Mouse (Mus musculus) kidney, adult 18-20 months (tissue): Measurements from ENCODE around the gene Gm6034.
"Not testable (repeated sequence)": the region's sequence is repeated elsewhere in the genome, so short reads cannot be mapped to it uniquely, and the experiment has no call there.

Source experiments
- DNase-seq: peaks from one replicate; pipeline ENCODE4 v3.0.0; 2021

Gm6034 gene

GRCm38 (mm10) chr17:36042610-36043169, at the start of gene Gm6034, which contains the start of gene H2-T22:
Gene Gm6034 (plus strand): TSS chr17:36042961.
Gene H2-T22 (minus strand): TSS chr17:36042747.
- DNase-seq: peak; percentile 76

- peak; percentile 80 for DNase-seq
Observed at GRCm38 (mm10) chr17:35993675-35994074, 49.1 kb upstream of the Gm6034 start.

- peak; percentile 84 for DNase-seq
Observed at GRCm38 (mm10) chr17:35994175-35994878, 48.4 kb upstream of the Gm6034 start.

- DNase-seq: no peak
Observed at GRCm38 (mm10) chr17:35994879-35995240, 47.9 kb upstream of the Gm6034 start.

GRCm38 (mm10) chr17:35996949-35997348, 45.8 kb upstream of the Gm6034 start:
- peak; percentile 97 for DNase-seq

- DNase-seq: no peak
Observed at GRCm38 (mm10) chr17:35997713-35998510, 44.8 kb upstream of the Gm6034 start.

- DNase-seq: no peak
Observed at GRCm38 (mm10) chr17:35998545-35999305, 44.0 kb upstream of the Gm6034 start.

- DNase-seq: no peak
Observed at GRCm38 (mm10) chr17:35999356-35999755, 43.4 kb upstream of the Gm6034 start.

- DNase-seq: no peak
Observed at GRCm38 (mm10) chr17:36000349-36000748, 42.4 kb upstream of the Gm6034 start.

- no peak for DNase-seq
Observed at GRCm38 (mm10) chr17:36001121-36001897, 41.5 kb upstream of the Gm6034 start.

GRCm38 (mm10) chr17:36001966-36002365, 40.8 kb upstream of the Gm6034 start:
- DNase-seq: no peak

- DNase-seq: no peak
Observed at GRCm38 (mm10) chr17:36003331-36003730, 39.4 kb upstream of the Gm6034 start.

- DNase-seq: not testable (repeated sequence)
Observed at GRCm38 (mm10) chr17:36004409-36004808, 38.4 kb upstream of the Gm6034 start.

- DNase-seq: no peak
Observed at GRCm38 (mm10) chr17:36014977-36015376, 27.8 kb upstream of the Gm6034 start.

- DNase-seq: no peak
Observed at GRCm38 (mm10) chr17:36017046-36017445, 25.7 kb upstream of the Gm6034 start.

- no peak for DNase-seq
Observed at GRCm38 (mm10) chr17:36018979-36019378, 23.8 kb upstream of the Gm6034 start.

GRCm38 (mm10) chr17:36019519-36019918, 23.2 kb upstream of the Gm6034 start:
- DNase-seq: no peak

- DNase-seq: peak; percentile 83
Observed at GRCm38 (mm10) chr17:36020191-36021073, 22.3 kb upstream of the Gm6034 start, which contains the start of gene H2-T24. Gene H2-T24 (minus strand): TSS chr17:36020560.

GRCm38 (mm10) chr17:36021309-36021708, 21.5 kb upstream of the Gm6034 start:
- no peak for DNase-seq

GRCm38 (mm10) chr17:36022098-36022497, 20.7 kb upstream of the Gm6034 start:
- no peak for DNase-seq

GRCm38 (mm10) chr17:36022922-36023321, 19.8 kb upstream of the Gm6034 start:
- no peak for DNase-seq
